Mouse (Mus musculus) kidney, adult 11 months (tissue): ENCODE measurements around the gene Arid3a.
"Not testable (repeated sequence)": the region's sequence is repeated elsewhere in the genome, so short reads cannot be mapped to it uniquely, and the experiment has no call there.

Experiments
- DNase-seq: peaks from one replicate; pipeline ENCODE4 v3.0.0; 2022

Arid3a gene

GRCm38 (mm10) chr10:79926491-79927323, at the start of gene Arid3a:
Gene Arid3a, plus strand, starts transcription at chr10:79927043.
- DNase-seq: peak; percentile 90

GRCm38 (mm10) chr10:79877174-79877573, 49.7 kb upstream of the Arid3a start:
- DNase-seq: no peak

GRCm38 (mm10) chr10:79877757-79878156, 49.1 kb upstream of the Arid3a start:
- peak; percentile 65 for DNase-seq

GRCm38 (mm10) chr10:79879527-79879926, 47.3 kb upstream of the Arid3a start:
- no peak for DNase-seq

GRCm38 (mm10) chr10:79880721-79881120, 46.1 kb upstream of the Arid3a start:
- DNase-seq: no peak

GRCm38 (mm10) chr10:79881981-79882380, 44.9 kb upstream of the Arid3a start:
- no peak for DNase-seq

- DNase-seq: peak; percentile 83
Measured at GRCm38 (mm10) chr10:79883297-79884084, 43.4 kb upstream of the Arid3a start.

GRCm38 (mm10) chr10:79884446-79884845, 42.4 kb upstream of the Arid3a start:
- peak; percentile 88 for DNase-seq

- not testable (repeated sequence) for DNase-seq
Measured at GRCm38 (mm10) chr10:79884938-79885337, 41.9 kb upstream of the Arid3a start.

- DNase-seq: no peak
Measured at GRCm38 (mm10) chr10:79886054-79886453, 40.8 kb upstream of the Arid3a start, which contains the start of gene Elane. Gene Elane, plus strand, starts transcription at chr10:79886247.

GRCm38 (mm10) chr10:79886611-79887010, 40.2 kb upstream of the Arid3a start:
- DNase-seq: no peak

GRCm38 (mm10) chr10:79889386-79889785, 37.5 kb upstream of the Arid3a start:
- no peak for DNase-seq

GRCm38 (mm10) chr10:79890670-79891069, 36.2 kb upstream of the Arid3a start, which contains the start of gene Cfd:
Gene Cfd, plus strand, starts transcription at chr10:79890853.
- no peak for DNase-seq

GRCm38 (mm10) chr10:79892451-79893118, 34.3 kb upstream of the Arid3a start:
- peak; percentile 75 for DNase-seq

- no peak for DNase-seq
Measured at GRCm38 (mm10) chr10:79896306-79896705, 30.5 kb upstream of the Arid3a start.

- DNase-seq: no peak
Measured at GRCm38 (mm10) chr10:79896814-79897213, 30.0 kb upstream of the Arid3a start.

- DNase-seq: no peak
Measured at GRCm38 (mm10) chr10:79897316-79898245, 29.3 kb upstream of the Arid3a start.

GRCm38 (mm10) chr10:79900951-79901410, 25.9 kb upstream of the Arid3a start:
- DNase-seq: no peak

- no peak for DNase-seq
Measured at GRCm38 (mm10) chr10:79906712-79907111, 20.1 kb upstream of the Arid3a start.

GRCm38 (mm10) chr10:79907415-79907814, 19.4 kb upstream of the Arid3a start:
- no peak for DNase-seq

GRCm38 (mm10) chr10:79908167-79909091, 18.4 kb upstream of the Arid3a start, which contains the start of gene Med16:
Gene Med16, minus strand, starts transcription at chr10:79908923.
- peak; percentile 98 for DNase-seq
